Mouse (Mus musculus) small intestine, adult 2 months (tissue): Measurements from ENCODE around the gene 1110002E22Rik.

Experiments
- CTCF ChIP-seq: fragments of 200-500 bp; IDR thresholded peaks from 2 replicates; pipeline ENCODE4 v1.5.1; 2012; ENCODE audit warnings: low read depth, mild to moderate bottlenecking, control low read depth, inconsistent platforms, low read length, moderate library complexity, mixed read lengths; ENCODE audit not compliant: insufficient replicate concordance, insufficient read length; ENCODE audit errors: extremely low read depth
- POLR2A ChIP-seq: fragments of 200-500 bp; IDR thresholded peaks from 2 replicates; pipeline ENCODE4 v1.6.1; 2012; ENCODE audit warnings: low read depth, mild to moderate bottlenecking, control low read depth, inconsistent platforms, low read length, moderate library complexity

GRCm38 (mm10) chr3:138030563-138030962, 34.3 kb upstream of the 1110002E22Rik start:
- no peak for TF ChIP-seq CTCF
- no peak for TF ChIP-seq POLR2A
